9 mouse cellular contexts compared by ENCODE assay signal in genomic region chr7:131555301-131556081, GRCm38 (mm10). TPM values are rescaled to one million over a fixed set of nuclear protein-coding genes. Genes with fewer than 3 reads are reported as not detected.
DNase-seq lines count a peak whose midpoint lies in the region; ATAC-seq and TF ChIP-seq lines count a peak whose summit lies in the region.
"Had no signal": no experiment of that assay in that cellular context is flagged by ENCODE, and none has a peak within 500 bp of the region (broad histone marks: within the 10 kb centered on the region; RNA-seq: fewer than 3 reads in every experiment).

No protein-coding gene starts in this region.

- H3K9me3 ChIP-seq in forebrain, embryonic 15.5 days = no peaks in the 10 kb centered on the region
- no peaks in the 10 kb centered on the region for H3K9me3 ChIP-seq in limb, embryonic 12.5 days
- no peaks in the 10 kb centered on the region for H3K9me3 ChIP-seq in neural tube, embryonic 14.5 days (ENCODE audit: control insufficient read depth, low read length)

- no peaks in the 10 kb centered on the region for H3K79me2 ChIP-seq in liver, adult 2 months (ENCODE audit: control insufficient read depth, insufficient read depth, low read length)

- peaks cover 8% of the 10 kb centered on the region for H3K4me1 ChIP-seq in liver, adult 2 months (ENCODE audit: control insufficient read depth, insufficient read depth, low read length)
- H3K4me1 ChIP-seq in forebrain, embryonic 15.5 days = peaks cover 26% of the 10 kb centered on the region
- H3K4me1 ChIP-seq in limb, embryonic 12.5 days (replicated peaks) = peaks cover 29% of the 10 kb centered on the region
- 0 out of 2 replicates have a peak, but pooled peaks cover 10% of the 10 kb centered on the region for H3K4me1 ChIP-seq in neural tube, embryonic 14.5 days (ENCODE audit: control insufficient read depth, insufficient read depth, low read length)

- no peak for DNase-seq in liver, adult 2 months (ENCODE audit: extremely low read depth, low read depth, low spot score)
- DNase-seq in liver = no peak
- DNase-seq in adrenal gland, postnatal 14 days = peak; percentile 21
- no peak for DNase-seq in frontal cortex, postnatal 14 days (ENCODE audit: low spot score in 2 of 2)
- no peak for DNase-seq in layer of hippocampus, adult 18-20 months (ENCODE audit: low spot score in 2 of 2)

- no peak overlapping the region for H3K9ac ChIP-seq in liver, adult 2 months (ENCODE audit: low read depth, low read length)
- H3K9ac ChIP-seq in forebrain, embryonic 15.5 days (replicated peaks) = no peak overlapping the region
- H3K9ac ChIP-seq in limb, embryonic 12.5 days (replicated peaks) = no peak overlapping the region
- H3K9ac ChIP-seq in neural tube, embryonic 14.5 days (replicated peaks; ENCODE audit: low read depth, low read length) = no peak overlapping the region

- TF ChIP-seq CTCF in liver, adult 2 months (IDR thresholded peaks at IDR 0.05; ENCODE audit: low read depth, low read length) = no peak

- H3K27ac ChIP-seq in liver, adult 2 months (replicated peaks; ENCODE audit: insufficient read depth, low read depth, low read length) = no peak overlapping the region
- no peak overlapping the region for H3K27ac ChIP-seq in forebrain, embryonic 15.5 days (replicated peaks)
- no peak overlapping the region for H3K27ac ChIP-seq in limb, embryonic 12.5 days
- H3K27ac ChIP-seq in neural tube, embryonic 14.5 days (ENCODE audit: low read depth, low read length) = no peak overlapping the region
- H3K27ac ChIP-seq: macrophage had no signal

- no peaks in the 10 kb centered on the region for H3K36me3 ChIP-seq in liver, adult 2 months (ENCODE audit: control insufficient read depth, insufficient read depth, low read length)
- no peaks in the 10 kb centered on the region for H3K36me3 ChIP-seq in forebrain, embryonic 15.5 days
- H3K36me3 ChIP-seq in limb, embryonic 12.5 days = no peaks in the 10 kb centered on the region
- no peaks in the 10 kb centered on the region for H3K36me3 ChIP-seq in neural tube, embryonic 14.5 days (ENCODE audit: control insufficient read depth, insufficient read depth, low read length)

- WGBS in liver, adult 2 months = 3% methylated on average over 68 of the region's 68 CpGs
- under 1% methylated on average over 68 of the region's 68 CpGs for WGBS in forebrain, embryonic 15.5 days
- under 1% methylated on average over 68 of the region's 68 CpGs for WGBS in limb, embryonic 12.5 days
- WGBS in neural tube, embryonic 14.5 days = under 1% methylated on average over 68 of the region's 68 CpGs

- ATAC-seq in forebrain, embryonic 15.5 days (replicated peaks) = no peak
- no peak for ATAC-seq in limb, embryonic 12.5 days (ENCODE audit: insufficient number of reproducible peaks, insufficient read depth, low FRiP score, low TSS enrichment, low read depth)
- no peak for ATAC-seq in neural tube, embryonic 14.5 days (ENCODE audit: low read depth)

- H3K27me3 ChIP-seq in liver, adult 2 months (ENCODE audit: control insufficient read depth, insufficient read depth, low read length) = peaks cover 44% of the 10 kb centered on the region
- H3K27me3 ChIP-seq in forebrain, embryonic 15.5 days = peaks cover 90% of the 10 kb centered on the region
- peaks cover 83% of the 10 kb centered on the region for H3K27me3 ChIP-seq in limb, embryonic 12.5 days
- H3K27me3 ChIP-seq in neural tube, embryonic 14.5 days (ENCODE audit: control insufficient read depth, insufficient read depth, low read length) = peaks cover 62% of the 10 kb centered on the region

- no peak for TF ChIP-seq POLR2A in liver, adult 2 months (IDR thresholded peaks at IDR 0.05; ENCODE audit: extremely low read depth, insufficient read depth, low read length)

- H3K4me2 ChIP-seq in forebrain, embryonic 15.5 days (replicated peaks) = no peak overlapping the region
- H3K4me2 ChIP-seq in limb, embryonic 12.5 days = peak overlapping the region; percentile 38
- peak overlapping the region; percentile 17 for H3K4me2 ChIP-seq in neural tube, embryonic 14.5 days (ENCODE audit: low read depth, low read length)

- peak overlapping the region; percentile 22; the same call in 1 of the 2 replicates for H3K4me3 ChIP-seq in liver, adult 2 months (ENCODE audit: insufficient read depth, low read depth, low read length)
- H3K4me3 ChIP-seq in forebrain, embryonic 15.5 days = peak overlapping the region; percentile 10; the same call in 1 of the 2 replicates
- peak overlapping the region; percentile 13; the same call in 1 of the 2 replicates for H3K4me3 ChIP-seq in limb, embryonic 12.5 days (replicated peaks)
- peak overlapping the region; percentile 12; the same call in 1 of the 2 replicates for H3K4me3 ChIP-seq in neural tube, embryonic 14.5 days (ENCODE audit: low read depth, low read length)

RNA-seq across cellular contexts. Expression of gene Bub3, which starts 4.5 kb away (rescaled TPM):
- 25.4 and 26.8 TPM in 2 replicates for total RNA-seq in liver, adult 2 months (2014; rRNA removed)
- polyA plus RNA-seq in liver, adult 2 months (2012; rRNA removed) = 24.5 and 25.2 TPM in 2 replicates
- 71.9 and 81.9 TPM in 2 replicates for total RNA-seq in adrenal gland, postnatal 14 days (2021)
- polyA plus RNA-seq in forebrain, embryonic 15.5 days (2015; fragmentation: Nextera tagmentation; extraction: Ambion mirVana) = 190 and 192 TPM in 2 replicates
- polyA plus RNA-seq in limb, embryonic 12.5 days (2016; fragmentation: Nextera tagmentation; extraction: Ambion mirVana) = 250 and 258 TPM in 2 replicates
- 139 and 143 TPM in 2 replicates for polyA plus RNA-seq in neural tube, embryonic 14.5 days (2014; fragmentation: Nextera tagmentation; extraction: Ambion mirVana)
- 10 to 100 TPM; 60.9 to 63.2 TPM for total RNA-seq in layer of hippocampus, adult 18-20 months (2021)

RNA-seq across cellular contexts. Expression of gene Hmx2, which starts 6.9 kb away (rescaled TPM):
- not detected in 2 replicates for total RNA-seq in liver, adult 2 months (2014; rRNA removed)
- not detected in 2 replicates for polyA plus RNA-seq in liver, adult 2 months (2012; rRNA removed)
- not detected in 2 replicates for total RNA-seq in adrenal gland, postnatal 14 days (2021)
- 0.93 and 1.1 TPM in 2 replicates for polyA plus RNA-seq in forebrain, embryonic 15.5 days (2015; fragmentation: Nextera tagmentation; extraction: Ambion mirVana)
- not detected in 2 replicates for polyA plus RNA-seq in limb, embryonic 12.5 days (2016; fragmentation: Nextera tagmentation; extraction: Ambion mirVana)
- 0.92 and 1.0 TPM in 2 replicates for polyA plus RNA-seq in neural tube, embryonic 14.5 days (2014; fragmentation: Nextera tagmentation; extraction: Ambion mirVana)
- not detected for total RNA-seq in layer of hippocampus, adult 18-20 months (2021)
- polyA plus RNA-seq: macrophage had no signal

RNA-seq across cellular contexts. Expression of gene Hmx3, which starts 12.8 kb away (rescaled TPM):
- not detected in 2 replicates for total RNA-seq in liver, adult 2 months (2014; rRNA removed)
- not detected in 2 replicates for polyA plus RNA-seq in liver, adult 2 months (2012; rRNA removed)
- not detected in 2 replicates for total RNA-seq in adrenal gland, postnatal 14 days (2021)
- polyA plus RNA-seq in forebrain, embryonic 15.5 days (2015; fragmentation: Nextera tagmentation; extraction: Ambion mirVana) = 0.20 and 0.92 TPM in 2 replicates
- not detected in 2 replicates for polyA plus RNA-seq in limb, embryonic 12.5 days (2016; fragmentation: Nextera tagmentation; extraction: Ambion mirVana)
- polyA plus RNA-seq in neural tube, embryonic 14.5 days (2014; fragmentation: Nextera tagmentation; extraction: Ambion mirVana) = 0.55 and 0.84 TPM in 2 replicates
- total RNA-seq in layer of hippocampus, adult 18-20 months (2021) = not detected
- polyA plus RNA-seq: macrophage had no signal
